Mouse (Mus musculus) midbrain, embryonic 14.5 days (tissue): Measurements from ENCODE around the gene Tom1l2. TPM values are rescaled to one million over a fixed set of nuclear protein-coding genes. Genes with fewer than 3 reads are reported as not detected.

Source experiments
- ATAC-seq: fragments of 200-750 bp; cut with Nextera tagmentation; 2 replicates; pipeline ENCODE4 v1.8.0; 2017; ENCODE audit warnings: moderate number of reproducible peaks, moderate library complexity; ENCODE audit not compliant: low FRiP score, low TSS enrichment
- DNase-seq: peaks from one replicate; pipeline ENCODE4 v3.0.0-alpha.2; 2015
- H3K27ac ChIP-seq: fragments of 300-500 bp; sonication (generic); replicated peaks from 2 replicates; pipeline ENCODE4 v1.5.1; 2014; ENCODE audit warnings: mild to moderate bottlenecking, low read depth, low read length, moderate library complexity
- H3K27me3 ChIP-seq: fragments of 300-500 bp; sonication (generic); 2 replicates; pipeline ENCODE4 v1.6.1; 2014; ENCODE audit warnings: low read length, control low read depth, mixed read lengths; ENCODE audit not compliant: control insufficient read depth, insufficient read depth
- H3K36me3 ChIP-seq: fragments of 300-500 bp; sonication (generic); 2 replicates; pipeline ENCODE4 v1.6.1; 2014; ENCODE audit warnings: low read length, control low read depth; ENCODE audit not compliant: control insufficient read depth, insufficient read depth
- H3K4me1 ChIP-seq: fragments of 300-500 bp; sonication (generic); 2 replicates; pipeline ENCODE4 v1.6.1; 2014; ENCODE audit warnings: mild to moderate bottlenecking, antibody characterized with exemption, low read length, control low read depth; ENCODE audit not compliant: control insufficient read depth, insufficient read depth
- H3K4me2 ChIP-seq: fragments of 300-500 bp; sonication (generic); 2 replicates; pipeline ENCODE4 v1.6.1; 2014; ENCODE audit warnings: mild to moderate bottlenecking, low read length, moderate library complexity
- H3K4me3 ChIP-seq: fragments of 300-500 bp; sonication (generic); replicated peaks from 2 replicates; pipeline ENCODE4 v1.5.1; 2014; ENCODE audit warnings: low read depth, low read length
- H3K9ac ChIP-seq: fragments of 300-500 bp; sonication (generic); replicated peaks from 2 replicates; pipeline ENCODE4 v1.6.1; 2014; ENCODE audit warnings: mild to moderate bottlenecking, low read length, moderate library complexity
- H3K9me3 ChIP-seq: fragments of 300-500 bp; sonication (generic); 2 replicates; pipeline ENCODE4 v1.6.1; 2016; ENCODE audit warnings: low read length, control low read depth, mixed read lengths; ENCODE audit not compliant: control insufficient read depth
- WGBS: fragments of 180-500 bp; shearing (Covaris S2); extraction: QIAGEN DNeasy Blood & Tissue Kit; methylation state at CpG from one replicate; pipeline ENCODE4 v1.1.7; 2014; 5-methylcytosine and 5-hydroxymethylcytosine counted together
- microRNA-seq: library from miRNA; unstranded; fragments of <30 nt; microRNA quantifications from one replicate; pipeline ENCODE4, GENCODE M21; 2016
- polyA plus RNA-seq: library from polyadenylated mRNA; unstranded; fragments of >200 nt; fragmentation: Nextera tagmentation; extraction: Ambion mirVana; gene quantifications from 2 replicates; pipeline ENCODE4 v1.2.1, GENCODE M21; 2014

Tom1l2 gene
- polyA plus RNA-seq, 1 experiment from 2014 or later, result 48.5 TPM

DNA sequence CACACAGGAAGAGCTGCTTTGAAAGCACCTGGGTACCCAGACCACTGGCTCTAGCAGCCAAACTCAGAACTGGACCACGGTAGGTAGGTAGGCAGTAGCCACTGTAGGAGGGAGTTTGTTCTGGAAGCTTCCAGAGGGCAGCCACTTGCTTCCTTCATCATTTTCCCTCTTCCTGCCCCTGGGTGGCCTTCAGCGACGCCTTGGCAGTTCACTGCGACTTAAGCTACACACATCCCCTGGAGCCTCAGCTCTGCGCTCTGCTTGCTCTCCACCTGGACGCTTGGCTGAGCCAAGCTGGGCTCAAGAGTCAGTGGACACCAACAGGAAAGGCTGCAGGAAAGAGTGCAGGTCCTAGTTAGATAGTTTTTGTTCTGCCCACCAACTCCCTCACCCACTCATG is 174.7 kb downstream of the Tom1l2 start:
- Histone ChIP-seq H3K4me1 (peaks cover 70% of the 10 kb centered on the region), H3K27me3 (no peaks in the 10 kb centered on the region), H3K4me2 (peak overlapping the region; percentile 98), H3K4me3 (peak overlapping the region; percentile 70), H3K9me3 (no peaks in the 10 kb centered on the region), H3K36me3 (0 out of 2 replicates have a peak, but pooled peaks cover 2% of the 10 kb centered on the region), H3K9ac (peak overlapping the region; percentile 89), H3K27ac (peak overlapping the region; percentile 100)
- DNase-seq (no peak), ATAC-seq (no peak)
- WGBS, result 44% methylated on average over 6 of the region's 6 CpGs

DNA sequence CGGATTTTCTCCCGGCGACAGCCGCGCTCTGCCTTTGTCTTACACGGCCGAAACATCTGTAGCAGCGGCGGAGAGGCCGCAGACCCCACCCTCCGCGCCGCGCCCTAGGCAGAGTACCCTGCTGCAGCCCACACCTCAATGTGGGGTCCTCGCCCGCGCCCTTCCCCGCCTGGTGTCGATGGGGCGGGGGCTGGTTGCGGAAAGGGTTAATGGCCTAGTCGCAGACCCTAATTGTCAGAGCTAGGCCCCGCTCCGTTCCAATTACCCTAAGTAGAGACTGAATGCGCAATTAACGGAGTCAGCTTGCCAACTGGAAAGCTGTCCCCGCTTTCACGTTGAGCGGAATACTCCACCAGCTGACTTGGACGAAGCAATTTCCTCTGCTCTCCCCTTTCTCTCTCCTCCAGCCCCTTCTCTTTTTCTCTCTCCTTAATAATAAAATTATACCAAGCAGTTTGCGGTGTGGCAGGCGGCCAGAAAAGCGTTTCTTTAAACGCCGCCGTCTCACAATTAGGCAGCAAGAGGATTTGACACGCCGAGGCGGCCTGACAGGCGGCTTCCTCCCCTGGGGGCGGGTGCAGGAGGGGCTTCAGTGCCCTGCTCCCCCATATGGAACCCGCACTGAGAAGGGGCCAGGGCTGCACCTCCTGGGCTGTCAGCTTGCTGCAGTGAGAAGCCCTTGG is 175.6 kb downstream of the Tom1l2 start:
- H3K4me3 ChIP-seq, result peak overlapping the region; percentile 70
- peak overlapping the region; percentile 100 for H3K27ac ChIP-seq
- 0 out of 2 replicates have a peak, but pooled peaks cover 2% of the 10 kb centered on the region for H3K36me3 ChIP-seq
- 1% methylated on average over 42 of the region's 42 CpGs for WGBS
- H3K4me2 ChIP-seq, result peak overlapping the region; percentile 98
- peak overlapping the region; percentile 89 for H3K9ac ChIP-seq
- H3K9me3 ChIP-seq, result no peaks in the 10 kb centered on the region
- peaks cover 61% of the 10 kb centered on the region for H3K4me1 ChIP-seq
- DNase-seq, result peak; percentile 90
- ATAC-seq, result peak; percentile 74
- H3K27me3 ChIP-seq, result no peaks in the 10 kb centered on the region

Small RNA genes lying within 50 kb of the gene (microRNA-seq; reads per million reads assigned to microRNA genes)
- gene Gm27711 (not detected), gene Mir6921 (0.59 reads per million), gene Mir6922 (not detected)

Other genes starting within 250 kb of the Tom1l2 start
- 37.7 and 39.9 TPM in 2 replicates for gene Rai1, start 247.9 kb downstream of the Tom1l2 start, polyA plus RNA-seq
- 34.5 and 35.2 TPM in 2 replicates for gene Srebf1, start 130.3 kb downstream of the Tom1l2 start, polyA plus RNA-seq
- gene Drc3, start 424 bp upstream of the Tom1l2 start, polyA plus RNA-seq, result 5.3 and 6.1 TPM in 2 replicates
- gene Gid4, start 64.2 kb upstream of the Tom1l2 start, polyA plus RNA-seq, result 17.0 and 26.3 TPM in 2 replicates
- gene Atpaf2, start 65.6 kb upstream of the Tom1l2 start, polyA plus RNA-seq, result 38.8 and 42.5 TPM in 2 replicates
- 92.2 and 93.0 TPM in 2 replicates for gene Drg2, start 101.7 kb upstream of the Tom1l2 start, polyA plus RNA-seq
- not detected in 2 replicates for gene Myo15, start 116.4 kb upstream of the Tom1l2 start, polyA plus RNA-seq
- gene Alkbh5, start 183.5 kb upstream of the Tom1l2 start, polyA plus RNA-seq, result 21.4 and 24.0 TPM in 2 replicates